Mouse (Mus musculus): Measurements from ENCODE around the gene Ddias. TPM values are rescaled to one million over a fixed set of nuclear protein-coding genes. Genes with fewer than 3 reads are reported as not detected.
A peak's percentile ranks its signal among the peaks of the same experiment; 100 is the strongest.
"Not testable (repeated sequence)": the region's sequence is repeated elsewhere in the genome, so short reads cannot be mapped to it uniquely, and the experiment has no call there.

The Ddias gene
- 8.7 and 9.0 TPM in 2 replicates for polyA plus RNA-seq (2015; fragmentation: Nextera tagmentation; extraction: Ambion mirVana)

DNA sequence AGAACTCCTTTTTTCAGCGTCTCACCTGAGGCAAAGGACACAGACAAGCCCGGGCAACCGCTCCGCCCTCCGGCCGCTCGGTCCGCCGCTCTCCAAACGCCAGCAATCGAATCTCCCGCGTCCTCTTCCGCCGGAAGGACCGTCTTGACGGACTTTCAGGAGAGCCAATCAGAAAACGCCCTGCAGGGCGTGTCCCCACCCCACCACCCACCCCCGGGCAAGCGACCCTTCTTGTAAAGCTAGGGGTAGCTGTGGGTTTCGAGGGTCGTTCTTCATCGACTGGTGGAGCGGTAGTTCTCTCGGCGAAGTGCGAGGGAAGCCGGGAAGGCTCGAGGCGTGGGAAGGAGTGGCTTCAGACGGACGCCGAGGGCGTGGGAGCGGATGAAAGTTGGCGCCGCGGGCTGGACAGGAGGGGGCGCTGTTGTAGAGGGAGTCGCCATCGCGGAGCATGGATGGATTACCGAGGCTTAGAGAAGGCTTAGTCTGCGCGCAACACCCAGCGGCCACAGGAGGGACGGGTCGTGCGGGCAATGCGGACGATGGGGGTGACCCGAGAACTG is at the start of gene Ddias, which contains the start of gene Prcp:
Gene Ddias (minus strand): TSS at position 132 of the 560 bp plus-strand sequence.
Gene Prcp (plus strand): TSS at position 355 of the 560 bp plus-strand sequence.
- Histone ChIP-seq H3K4me3 (peak within 1 kb of the TSS; percentile 77), H3K4me1 (peaks cover 24% of the 10 kb centered on the region), H3K4me2 (peak within 1 kb of the TSS; percentile 90), H3K27ac (replicated peaks) (peak within 1 kb of the TSS; percentile 94), H3K9me3 (no peaks in the 10 kb centered on the region), H3K9ac (peak within 1 kb of the TSS; percentile 81), H3K27me3 (replicated peaks) (no peaks in the 10 kb centered on the region), H3K36me3 (0 out of 2 replicates have a peak, but pooled peaks cover 6% of the 10 kb centered on the region)
- ATAC-seq (ENCODE audit: extremely low read depth, insufficient number of reproducible peaks, low FRiP score, low TSS enrichment): peak; percentile 78
- WGBS: under 1% methylated on average over 53 of the region's 53 CpGs

DNA sequence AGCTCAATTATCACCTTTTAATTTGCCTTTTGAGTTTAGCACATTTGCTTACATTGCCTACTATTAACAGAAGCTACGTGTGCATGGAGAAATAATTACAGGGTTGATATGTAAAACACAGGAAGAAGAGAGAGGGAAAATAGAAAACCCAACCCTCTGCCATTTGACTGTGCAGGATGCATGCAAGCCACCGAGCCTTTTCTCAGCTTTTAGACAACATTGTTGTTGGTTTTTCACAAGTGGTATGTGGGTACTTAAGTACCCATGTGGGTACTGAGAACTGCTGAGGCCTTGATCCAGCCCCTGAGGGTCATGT is 46.8 kb upstream of the Ddias start:
- H3K4me1 ChIP-seq: no peaks in the 10 kb centered on the region
- peaks cover 6% of the 10 kb centered on the region; the same call in 1 of the 2 replicates for H3K36me3 ChIP-seq
- H3K9me3 ChIP-seq: no peaks in the 10 kb centered on the region
- no peak overlapping the region for H3K4me2 ChIP-seq
- H3K27me3 ChIP-seq (replicated peaks): no peaks in the 10 kb centered on the region
- no peak overlapping the region for H3K27ac ChIP-seq (replicated peaks)
- WGBS: 74% methylated on average over 2 of the region's 2 CpGs
- no peak for ATAC-seq (ENCODE audit: extremely low read depth, insufficient number of reproducible peaks, low FRiP score, low TSS enrichment)
- no peak overlapping the region for H3K4me3 ChIP-seq
- H3K9ac ChIP-seq: no peak overlapping the region

DNA sequence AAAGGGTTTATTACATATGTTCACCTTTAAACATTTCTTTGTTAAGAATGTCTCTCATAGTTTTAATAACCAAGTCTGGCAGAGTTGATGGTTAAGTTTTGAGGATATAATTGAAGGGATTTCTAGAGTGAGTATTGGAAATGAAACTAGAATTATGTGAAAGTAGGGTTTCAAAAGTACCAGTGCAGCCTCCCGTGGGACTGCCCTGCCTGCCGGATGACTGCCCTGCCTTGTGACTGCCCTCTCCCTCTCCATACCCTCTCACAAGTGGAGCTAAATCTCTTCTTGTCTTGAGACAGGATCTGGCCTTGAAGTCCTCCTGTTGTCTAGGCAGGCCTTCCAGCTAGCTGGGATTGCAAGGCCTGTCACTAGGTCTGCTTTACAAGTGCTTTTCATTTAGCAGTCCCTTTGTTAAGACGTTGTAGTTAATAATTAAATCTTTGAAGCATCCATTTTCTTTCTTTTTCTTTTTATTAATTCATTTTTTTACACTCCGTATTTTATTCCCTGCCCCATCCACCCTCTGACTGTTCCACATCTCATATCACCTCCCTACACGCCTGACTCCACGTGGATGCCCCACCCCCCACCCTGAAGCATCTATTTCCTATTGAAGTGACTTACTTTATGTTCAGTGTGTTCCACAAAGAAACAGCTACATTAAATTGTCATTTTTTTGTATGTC is 46.3 kb upstream of the Ddias start:
- H3K9me3 ChIP-seq: no peaks in the 10 kb centered on the region
- WGBS: 85% methylated on average over 6 of the region's 6 CpGs
- H3K9ac ChIP-seq: no peak overlapping the region
- H3K4me2 ChIP-seq: no peak overlapping the region
- H3K4me1 ChIP-seq: no peaks in the 10 kb centered on the region
- no peaks in the 10 kb centered on the region for H3K27me3 ChIP-seq (replicated peaks)
- H3K36me3 ChIP-seq: peaks cover 6% of the 10 kb centered on the region; the same call in 1 of the 2 replicates
- no peak overlapping the region for H3K4me3 ChIP-seq
- no peak overlapping the region for H3K27ac ChIP-seq (replicated peaks)
- no peak for ATAC-seq (ENCODE audit: extremely low read depth, insufficient number of reproducible peaks, low FRiP score, low TSS enrichment)

DNA sequence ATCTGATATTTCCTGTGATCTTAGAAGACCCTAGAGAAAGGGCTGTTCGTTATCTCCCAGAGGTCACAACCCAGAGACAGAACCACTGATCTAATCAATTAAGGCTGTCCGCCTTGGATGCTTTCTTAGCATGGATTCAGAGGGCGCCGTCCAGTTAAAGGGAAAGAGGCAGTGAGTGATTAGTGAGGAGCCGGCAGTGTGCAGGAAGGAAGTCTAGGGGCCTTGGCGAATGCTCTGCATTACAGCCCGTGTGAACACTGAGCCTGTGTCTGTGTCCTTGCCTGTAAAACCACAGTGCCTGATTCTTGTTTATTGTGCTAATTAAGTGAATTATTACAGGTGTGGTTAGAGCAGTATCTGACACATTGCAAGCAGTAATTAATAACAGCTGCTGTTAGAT is 30.2 kb upstream of the Ddias start:
- not testable (repeated sequence) for ATAC-seq (ENCODE audit: extremely low read depth, insufficient number of reproducible peaks, low FRiP score, low TSS enrichment); H3K27ac ChIP-seq (replicated peaks); H3K9ac ChIP-seq; H3K4me2 ChIP-seq; H3K36me3 ChIP-seq; H3K4me3 ChIP-seq; H3K27me3 ChIP-seq (replicated peaks); H3K4me1 ChIP-seq; H3K9me3 ChIP-seq
- 35% methylated on average over 7 of the region's 7 CpGs for WGBS

DNA sequence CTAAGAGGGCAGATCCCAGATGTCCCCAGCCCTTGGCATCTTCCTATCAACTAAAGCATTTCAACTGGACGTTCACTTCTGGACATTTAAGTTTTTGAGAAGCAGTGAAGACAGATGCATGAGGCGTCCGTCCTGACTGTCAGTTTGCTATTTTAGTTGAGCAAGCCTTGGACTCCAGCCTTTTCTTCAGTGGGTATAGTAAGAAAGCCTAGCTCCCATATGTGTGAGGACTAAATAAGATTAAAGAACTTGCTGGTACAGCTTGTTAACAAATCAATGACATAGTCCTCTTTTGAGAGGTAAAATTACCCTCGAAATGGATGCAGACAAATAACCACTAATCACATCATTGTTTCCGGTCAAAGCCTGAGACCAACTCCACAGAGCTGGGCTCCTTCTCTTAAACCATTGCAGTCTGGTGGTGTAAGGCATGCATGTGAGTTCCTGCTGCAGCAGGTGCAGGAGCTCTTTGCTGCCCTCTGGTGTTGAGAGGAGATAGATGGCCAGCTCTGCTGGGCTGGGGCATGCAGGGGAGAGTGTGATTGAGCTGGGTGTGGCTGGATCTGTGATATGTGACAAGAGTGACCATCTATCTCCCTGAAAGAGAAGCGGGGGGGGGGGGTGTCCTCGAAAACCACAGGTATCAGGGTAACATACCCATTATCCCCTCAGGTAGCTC is 29.5 kb upstream of the Ddias start:
- peak; percentile 66 for ATAC-seq (ENCODE audit: extremely low read depth, insufficient number of reproducible peaks, low FRiP score, low TSS enrichment)
- Histone ChIP-seq H3K27me3 (replicated peaks) (no peaks in the 10 kb centered on the region), H3K4me1 (0 out of 2 replicates have a peak, but pooled peaks cover 4% of the 10 kb centered on the region)

DNA sequence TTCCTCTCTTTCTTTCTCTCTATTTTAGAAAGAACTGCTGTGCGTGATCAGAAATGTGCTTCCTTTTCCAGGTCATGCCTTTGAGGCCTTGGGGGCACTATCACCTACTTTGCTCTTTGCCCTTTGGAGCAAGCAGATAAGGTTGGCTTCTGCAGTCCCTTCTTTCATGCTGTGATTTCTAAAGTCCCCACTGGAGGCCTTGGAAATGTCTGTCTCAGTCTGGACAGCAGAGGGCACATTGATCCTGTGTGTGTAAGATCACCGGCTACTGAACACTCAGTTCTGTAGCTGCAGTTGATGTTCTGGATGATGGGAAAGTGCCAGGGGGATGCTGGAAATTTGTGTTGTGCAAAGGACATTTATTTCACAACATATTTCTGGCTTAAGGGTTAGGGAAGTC is 23.0 kb upstream of the Ddias start:
- peaks cover 6% of the 10 kb centered on the region; the same call in 1 of the 2 replicates for H3K36me3 ChIP-seq
- H3K4me1 ChIP-seq: 0 out of 2 replicates have a peak, but pooled peaks cover 3% of the 10 kb centered on the region
- ATAC-seq (ENCODE audit: extremely low read depth, insufficient number of reproducible peaks, low FRiP score, low TSS enrichment): no peak
- no peak overlapping the region for H3K4me3 ChIP-seq
- H3K9ac ChIP-seq: no peak overlapping the region
- no peak overlapping the region for H3K27ac ChIP-seq (replicated peaks)
- no peak overlapping the region for H3K4me2 ChIP-seq
- WGBS: 28% methylated on average over 2 of the region's 2 CpGs
- H3K9me3 ChIP-seq: no peaks in the 10 kb centered on the region
- no peaks in the 10 kb centered on the region for H3K27me3 ChIP-seq (replicated peaks)

More for the DNA sequence above, 29.5 kb upstream of the Ddias start:
- WGBS: 53% methylated on average over 7 of the region's 7 CpGs
- Histone ChIP-seq H3K9ac (no peak overlapping the region), H3K4me2 (no peak overlapping the region), H3K36me3 (no peaks in the 10 kb centered on the region), H3K4me3 (no peak overlapping the region), H3K27ac (replicated peaks) (no peak overlapping the region), H3K9me3 (no peaks in the 10 kb centered on the region)

DNA sequence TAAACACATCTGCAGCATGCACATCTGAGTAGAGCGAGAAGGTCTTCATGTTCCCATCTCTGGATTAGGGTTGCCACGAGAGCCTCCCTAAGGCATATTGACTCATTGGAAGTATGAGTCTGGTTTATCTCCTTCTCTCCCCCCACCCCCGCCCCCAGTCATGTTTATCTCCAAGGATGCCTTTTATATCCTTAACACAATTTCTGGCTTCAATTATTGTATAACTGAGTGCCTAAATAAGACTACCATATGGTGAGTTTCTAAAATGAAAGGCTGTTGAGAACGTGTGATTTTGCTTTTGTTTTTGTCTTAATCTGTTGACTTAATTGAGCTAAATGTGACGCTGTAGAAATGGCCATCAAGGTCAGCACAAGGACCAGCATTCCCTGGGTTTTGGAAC is 22.0 kb upstream of the Ddias start:
- Histone ChIP-seq H3K4me3 (no peak overlapping the region), H3K9me3 (no peaks in the 10 kb centered on the region), H3K9ac (no peak overlapping the region), H3K36me3 (peaks cover 7% of the 10 kb centered on the region; the same call in 1 of the 2 replicates), H3K27ac (replicated peaks) (no peak overlapping the region), H3K4me1 (0 out of 2 replicates have a peak, but pooled peaks cover 3% of the 10 kb centered on the region), H3K27me3 (replicated peaks) (no peaks in the 10 kb centered on the region), H3K4me2 (no peak overlapping the region)
- WGBS: 61% methylated on average over 5 of the region's 5 CpGs
- no peak for ATAC-seq (ENCODE audit: extremely low read depth, insufficient number of reproducible peaks, low FRiP score, low TSS enrichment)

DNA sequence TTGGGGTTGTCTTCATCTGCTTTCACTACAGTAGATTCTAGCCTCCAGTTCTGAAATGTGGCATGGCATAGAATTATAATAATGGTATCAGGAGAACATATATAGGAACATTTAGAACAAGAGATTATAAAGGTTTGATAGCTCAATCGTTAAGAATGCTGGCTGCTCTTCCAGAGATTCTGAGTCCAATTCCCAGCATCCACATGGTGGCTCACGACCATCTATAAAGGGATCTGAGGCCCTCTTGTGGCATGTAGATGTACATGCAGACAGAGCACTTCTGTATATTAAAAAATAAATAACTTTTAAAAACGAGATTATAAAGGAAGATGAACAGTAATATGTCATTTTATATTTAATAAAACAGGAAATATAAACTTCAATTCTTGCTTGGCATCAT is 19.4 kb upstream of the Ddias start:
- no peak for ATAC-seq (ENCODE audit: extremely low read depth, insufficient number of reproducible peaks, low FRiP score, low TSS enrichment)
- no peak overlapping the region for H3K4me3 ChIP-seq
- WGBS: 41% methylated on average over 3 of the region's 3 CpGs

DNA sequence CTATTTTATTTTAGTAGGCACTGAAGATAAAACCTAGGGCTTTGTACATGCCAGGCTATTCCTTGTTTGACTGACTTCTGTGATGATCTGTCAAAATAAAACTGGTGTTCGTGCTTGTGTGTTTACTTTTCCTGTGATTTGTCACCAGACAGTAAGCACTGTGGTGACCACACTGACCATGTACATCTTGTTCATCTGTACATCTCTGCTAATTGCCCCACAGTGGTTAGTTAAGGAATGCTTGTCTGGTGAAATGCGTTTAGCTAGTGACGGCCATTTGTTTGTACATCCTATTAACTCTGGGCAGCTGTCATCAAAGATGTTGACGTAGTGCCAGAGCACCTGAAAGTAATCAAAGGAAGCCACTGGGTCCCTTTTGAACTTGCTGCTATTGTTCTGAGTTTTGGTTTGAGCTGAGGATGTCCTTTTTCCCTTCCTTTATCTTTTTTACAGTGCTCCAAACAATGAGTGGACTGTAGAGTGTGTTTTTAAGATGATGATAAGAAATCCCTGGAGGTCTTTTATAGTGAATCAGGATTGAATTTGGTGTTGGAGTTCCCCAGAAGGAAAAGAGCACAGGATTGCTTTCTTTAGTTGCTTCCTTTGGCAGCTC is 16.7 kb upstream of the Ddias start:
- 0 out of 2 replicates have a peak overlapping the region, but pooled peaks have one; percentile 20 for H3K27ac ChIP-seq (replicated peaks)

More for the DNA sequence above, 19.4 kb upstream of the Ddias start:
- Histone ChIP-seq H3K27me3 (replicated peaks) (no peaks in the 10 kb centered on the region), H3K27ac (replicated peaks) (no peak overlapping the region), H3K4me2 (no peak overlapping the region), H3K4me1 (peaks cover 8% of the 10 kb centered on the region), H3K9ac (no peak overlapping the region), H3K36me3 (peaks cover 7% of the 10 kb centered on the region; the same call in 1 of the 2 replicates), H3K9me3 (no peaks in the 10 kb centered on the region)

DNA sequence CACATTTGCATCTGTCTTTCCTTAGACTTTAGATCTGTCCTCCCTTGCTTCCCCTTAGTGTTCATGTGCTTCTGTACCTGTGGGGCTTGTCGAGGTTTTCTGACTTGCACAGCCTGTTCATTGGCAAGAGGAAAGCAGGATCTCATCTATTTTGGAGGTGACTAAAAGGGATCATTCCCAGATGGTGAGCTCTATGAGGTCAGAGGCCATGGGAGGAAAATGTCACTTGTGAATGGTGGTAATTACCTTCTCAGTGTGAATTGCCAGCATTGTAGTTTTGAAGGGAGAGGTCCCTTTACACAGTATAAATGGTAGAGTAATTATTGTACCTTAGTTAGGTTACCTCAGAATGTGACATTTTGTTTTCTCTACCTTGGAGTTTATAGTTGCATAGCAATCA is 16.2 kb upstream of the Ddias start:
- WGBS: 59% methylated on average over 1 of the region's 1 CpGs
- 0 out of 2 replicates have a peak overlapping the region, but pooled peaks have one; percentile 20 for H3K27ac ChIP-seq (replicated peaks)
- peaks cover 7% of the 10 kb centered on the region; the same call in 1 of the 2 replicates for H3K36me3 ChIP-seq
- H3K4me3 ChIP-seq: no peak overlapping the region
- H3K4me1 ChIP-seq: peaks cover 19% of the 10 kb centered on the region
- H3K4me2 ChIP-seq: no peak overlapping the region
- no peaks in the 10 kb centered on the region for H3K9me3 ChIP-seq
- no peaks in the 10 kb centered on the region for H3K27me3 ChIP-seq (replicated peaks)
- H3K9ac ChIP-seq: no peak overlapping the region
- no peak for ATAC-seq (ENCODE audit: extremely low read depth, insufficient number of reproducible peaks, low FRiP score, low TSS enrichment)

More for the DNA sequence above, 16.7 kb upstream of the Ddias start:
- Histone ChIP-seq H3K4me3 (no peak overlapping the region), H3K4me1 (peaks cover 16% of the 10 kb centered on the region), H3K36me3 (peaks cover 7% of the 10 kb centered on the region; the same call in 1 of the 2 replicates), H3K4me2 (no peak overlapping the region), H3K9ac (no peak overlapping the region), H3K27me3 (replicated peaks) (no peaks in the 10 kb centered on the region), H3K9me3 (no peaks in the 10 kb centered on the region)
- no peak for ATAC-seq (ENCODE audit: extremely low read depth, insufficient number of reproducible peaks, low FRiP score, low TSS enrichment)
- WGBS: 48% methylated on average over 4 of the region's 4 CpGs

DNA sequence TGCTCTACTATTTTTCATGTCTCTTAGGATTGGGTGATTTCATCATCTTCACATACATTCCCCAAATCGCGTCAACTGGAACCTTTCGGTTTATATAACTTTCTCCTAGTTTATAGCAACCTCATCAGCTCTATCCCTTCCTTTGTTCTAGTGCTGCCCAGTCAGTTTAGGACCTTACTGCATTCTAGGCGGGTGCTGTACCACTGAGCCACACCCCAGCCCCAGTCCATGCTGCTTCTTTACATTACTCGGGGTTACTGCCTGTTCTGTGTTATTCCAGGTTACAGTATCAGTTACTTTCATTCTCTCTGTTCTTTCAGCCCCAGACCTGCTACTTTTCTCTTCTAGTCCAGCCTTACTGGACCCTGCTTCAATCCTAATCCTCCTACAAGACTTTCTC is 13.2 kb upstream of the Ddias start:
- peaks cover 3% of the 10 kb centered on the region; the same call in 1 of the 2 replicates for H3K36me3 ChIP-seq
- no peak for ATAC-seq (ENCODE audit: extremely low read depth, insufficient number of reproducible peaks, low FRiP score, low TSS enrichment)
- no peaks in the 10 kb centered on the region for H3K9me3 ChIP-seq
- no peak overlapping the region for H3K4me3 ChIP-seq
- no peak overlapping the region for H3K9ac ChIP-seq
- H3K4me1 ChIP-seq: peaks cover 31% of the 10 kb centered on the region
- no peaks in the 10 kb centered on the region for H3K27me3 ChIP-seq (replicated peaks)
- no peak overlapping the region for H3K4me2 ChIP-seq
- 87% methylated on average over 5 of the region's 5 CpGs for WGBS
- no peak overlapping the region for H3K27ac ChIP-seq (replicated peaks)

All from heart, embryonic 13.5 days (tissue).